Mouse (Mus musculus) olfactory bulb, adult 2 months (tissue): Measurements from ENCODE around the gene Mob3b.

Source experiments
- CTCF ChIP-seq: fragments of 200-500 bp; IDR thresholded peaks from 2 replicates; pipeline ENCODE4 v1.5.1; 2012; ENCODE audit warnings: low read depth, mild to moderate bottlenecking, low read length, moderate library complexity; ENCODE audit not compliant: insufficient read depth
- POLR2A ChIP-seq: fragments of 200-500 bp; IDR thresholded peaks from 2 replicates; pipeline ENCODE4 v1.6.1; 2012; ENCODE audit warnings: mild to moderate bottlenecking, low read depth, low read length, moderate library complexity; ENCODE audit not compliant: insufficient read depth

DNA sequence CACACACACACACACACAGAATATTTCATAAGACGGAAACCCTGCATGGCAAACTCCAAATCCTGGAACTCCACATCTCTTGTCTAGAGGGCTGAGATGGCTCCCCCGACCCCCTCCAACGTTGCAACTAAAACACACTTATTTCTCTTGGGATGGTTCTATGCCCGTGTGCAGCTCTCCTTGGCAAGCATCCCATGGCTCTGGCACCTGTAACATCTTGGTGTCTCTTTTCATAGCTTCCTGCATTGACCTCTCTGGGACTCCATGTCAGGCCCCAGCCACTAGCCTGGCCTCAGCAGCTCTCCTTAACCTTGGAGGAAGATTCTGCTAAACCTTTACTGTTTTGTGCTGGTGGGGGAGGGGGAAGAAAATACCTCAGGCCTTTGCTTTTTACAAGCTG, 21.5 kb downstream of the Mob3b start:
- no peak for TF ChIP-seq CTCF
- no peak for TF ChIP-seq POLR2A
